Mouse (Mus musculus) gastrocnemius, adult 2 months (tissue): ENCODE results near the gene Thsd7b. TPM values are rescaled to one million over a fixed set of nuclear protein-coding genes. Genes with fewer than 3 reads are reported as not detected.
"Not testable (repeated sequence)": the region's sequence is repeated elsewhere in the genome, so short reads cannot be mapped to it uniquely, and the experiment has no call there.

Experiments
- DNase-seq: peaks from one replicate; pipeline ENCODE4 v3.0.0; 2022
- H3K27ac ChIP-seq: fragments of 200-600 bp; 2 replicates; pipeline ENCODE4 v1.8.1; 2022; ENCODE audit warnings: mild to moderate bottlenecking
- H3K4me3 ChIP-seq: fragments of 200-600 bp; 2 replicates; pipeline ENCODE4 v1.8.1; 2022; ENCODE audit warnings: mild to moderate bottlenecking, moderate library complexity
- CTCF ChIP-seq: fragments of 200-600 bp; IDR thresholded peaks from 2 replicates; pipeline ENCODE4 v1.8.1; 2022; ENCODE audit warnings: antibody characterized with exemption, mild to moderate bottlenecking, moderate library complexity
- intact Hi-C: fragments of 180-260 bp; cut with DNase I; formaldehyde crosslinking; loops from one replicate; pipeline ENCODE4 v1.15.1; 2025
- total RNA-seq, 2 experiments: library from RNA; stranded (reverse); gene quantifications; 2 replicates each; pipeline ENCODE4 v1.2.3; 2021

Gene Thsd7b
- total RNA-seq, 2 experiments from 2014 or later, result 0.26 to 0.53 TPM

- Histone ChIP-seq H3K27ac (no peak overlapping the region), H3K4me3 (no peak overlapping the region)
- intact Hi-C loops, result no loop called here
- TF ChIP-seq CTCF, result peak; percentile 63
- peak; percentile 19 for DNase-seq
Measured at GRCm38 (mm10) chr1:129843416-129843815, 570.3 kb downstream of the Thsd7b start.

DNA sequence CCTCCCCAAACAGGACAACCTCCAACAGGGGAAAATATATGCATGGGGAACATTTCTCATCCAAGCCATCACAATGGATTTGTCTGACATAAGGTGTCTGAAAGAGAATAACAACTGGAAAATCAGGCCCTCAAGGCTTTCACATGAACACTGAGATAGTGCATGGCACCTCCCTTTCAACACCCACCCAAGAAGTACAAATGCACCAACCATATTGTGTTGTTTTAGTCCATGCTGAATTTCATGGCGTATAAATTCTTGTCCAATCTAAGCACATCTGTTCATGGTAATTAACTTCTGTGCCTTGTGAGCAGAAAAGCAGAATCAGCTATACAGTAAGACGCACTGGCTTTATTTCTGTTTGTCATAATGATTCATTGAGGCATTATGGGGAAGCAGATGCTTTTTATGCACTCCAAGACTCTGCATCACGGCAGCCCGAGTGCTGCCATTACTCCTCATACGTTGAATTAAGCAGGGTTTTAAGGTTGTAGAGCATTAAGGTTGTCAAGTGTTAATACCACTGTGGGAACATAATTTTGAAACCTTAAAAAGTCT is 577.0 kb downstream of the Thsd7b start:
- intact Hi-C loops, result no loop called here
- H3K4me3 ChIP-seq, result no peak overlapping the region
- TF ChIP-seq CTCF, result no peak
- H3K27ac ChIP-seq, result no peak overlapping the region
- DNase-seq, result no peak

- intact Hi-C loops, result no loop called here
- peak overlapping the region; percentile 65 for H3K27ac ChIP-seq
- peak; percentile 78 for DNase-seq
- TF ChIP-seq CTCF, result no peak
- no peak overlapping the region for H3K4me3 ChIP-seq
Measured at GRCm38 (mm10) chr1:129867714-129868113, 594.6 kb downstream of the Thsd7b start.

DNA sequence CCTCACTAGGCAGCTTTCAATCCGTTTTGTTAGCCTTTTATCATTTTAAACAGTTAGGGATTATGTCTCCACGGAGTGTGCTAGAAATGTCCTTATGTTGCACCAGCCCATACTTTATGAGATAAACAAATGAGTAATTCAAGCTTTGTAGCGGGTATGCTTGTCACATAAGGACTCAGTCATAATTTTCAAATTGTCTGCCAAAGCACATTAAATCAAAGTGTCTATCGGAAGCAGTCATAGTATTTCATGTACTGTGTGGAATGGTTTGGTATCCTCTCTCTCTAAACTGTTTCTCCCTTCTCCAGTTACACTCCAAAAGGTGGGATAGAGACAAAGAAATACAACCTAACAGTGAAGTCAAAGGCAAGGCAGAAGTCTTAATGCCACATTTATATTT is 601.3 kb downstream of the Thsd7b start:
- DNase-seq, result no peak
- Histone ChIP-seq H3K27ac (no peak overlapping the region), H3K4me3 (no peak overlapping the region)
- no peak for TF ChIP-seq CTCF
- intact Hi-C loops, result no loop called here

GRCm38 (mm10) chr1:129887861-129888260 is 614.8 kb downstream of the Thsd7b start:
- Histone ChIP-seq H3K4me3 (no peak overlapping the region), H3K27ac (no peak overlapping the region)
- DNase-seq, result no peak
- TF ChIP-seq CTCF, result no peak
- intact Hi-C loops, result no loop called here

GRCm38 (mm10) chr1:129898121-129898520 is 625.0 kb downstream of the Thsd7b start:
- H3K27ac ChIP-seq, result no peak overlapping the region
- TF ChIP-seq CTCF, result no peak
- intact Hi-C loops, result no loop called here
- H3K4me3 ChIP-seq, result no peak overlapping the region
- DNase-seq, result no peak

DNA sequence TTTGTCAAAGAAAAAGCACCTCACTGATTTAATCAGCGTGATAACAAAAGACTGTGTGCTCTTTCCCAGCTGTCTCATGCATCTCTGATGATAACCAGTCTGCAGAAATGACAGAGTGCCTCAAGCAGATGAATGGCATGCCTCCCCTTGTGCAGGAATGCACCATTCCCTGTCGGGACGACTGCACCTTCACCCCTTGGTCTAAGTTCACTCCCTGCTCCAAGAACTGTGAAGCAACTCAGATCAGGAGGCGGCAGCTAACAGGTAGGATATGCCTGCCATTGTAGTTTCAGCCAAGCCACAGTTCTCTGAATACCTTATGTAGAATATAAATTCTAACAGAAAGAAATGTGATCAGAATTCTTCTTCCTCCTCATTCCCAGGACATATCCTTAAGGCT is 642.4 kb downstream of the Thsd7b start:
- no peak for TF ChIP-seq CTCF
- DNase-seq, result no peak
- Histone ChIP-seq H3K4me3 (no peak overlapping the region), H3K27ac (no peak overlapping the region)
- intact Hi-C loops, result no loop called here

DNA sequence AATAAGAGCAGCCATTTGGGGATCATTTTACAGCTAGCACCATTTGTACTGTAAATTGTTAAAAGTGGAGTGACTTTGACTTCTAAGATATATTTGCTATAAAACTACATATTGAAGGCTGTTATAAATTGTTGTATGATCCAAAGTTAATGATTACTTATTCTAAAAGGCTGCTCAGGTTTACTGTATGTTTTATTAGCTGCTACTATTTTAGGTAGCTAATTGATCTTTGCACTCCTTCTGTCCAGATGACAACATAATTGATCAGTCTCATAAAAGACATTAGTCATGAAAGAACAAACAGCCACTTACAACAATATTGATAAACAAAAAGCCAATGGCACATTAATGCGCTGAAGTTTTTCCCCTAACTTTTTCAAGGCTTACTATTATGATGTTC is 644.5 kb downstream of the Thsd7b start:
- intact Hi-C loops, result no loop called here
- no peak overlapping the region for H3K4me3 ChIP-seq
- DNase-seq, result no peak
- no peak overlapping the region for H3K27ac ChIP-seq
- TF ChIP-seq CTCF, result no peak

- no peak overlapping the region for H3K27ac ChIP-seq
- intact Hi-C loops, result no loop called here
- DNase-seq, result no peak
- peak; percentile 50 for TF ChIP-seq CTCF
- H3K4me3 ChIP-seq, result no peak overlapping the region
Measured at GRCm38 (mm10) chr1:129919385-129919784, 646.3 kb downstream of the Thsd7b start.

GRCm38 (mm10) chr1:129931003-129931402 is 657.9 kb downstream of the Thsd7b start:
- H3K27ac ChIP-seq, result no peak overlapping the region
- no peak for DNase-seq
- intact Hi-C loops, result no loop called here
- H3K4me3 ChIP-seq, result no peak overlapping the region
- no peak for TF ChIP-seq CTCF

- DNase-seq, result no peak
- intact Hi-C loops, result no loop called here
- Histone ChIP-seq H3K4me3 (no peak overlapping the region), H3K27ac (no peak overlapping the region)
- TF ChIP-seq CTCF, result no peak
Measured at GRCm38 (mm10) chr1:129943116-129943515, 670.0 kb downstream of the Thsd7b start.

GRCm38 (mm10) chr1:129947026-129947425 is 673.9 kb downstream of the Thsd7b start:
- TF ChIP-seq CTCF, result no peak
- intact Hi-C loops, result no loop called here
- Histone ChIP-seq H3K4me3 (no peak overlapping the region), H3K27ac (no peak overlapping the region)
- no peak for DNase-seq

- Histone ChIP-seq H3K27ac (no peak overlapping the region), H3K4me3 (no peak overlapping the region)
- DNase-seq, result no peak
- intact Hi-C loops, result no loop called here
- no peak for TF ChIP-seq CTCF
Measured at GRCm38 (mm10) chr1:129955478-129955877, 682.4 kb downstream of the Thsd7b start.

- H3K27ac ChIP-seq, result no peak overlapping the region
- TF ChIP-seq CTCF, result no peak
- intact Hi-C loops, result no loop called here
- no peak for DNase-seq
- H3K4me3 ChIP-seq, result no peak overlapping the region
Measured at GRCm38 (mm10) chr1:129956625-129957024, 683.5 kb downstream of the Thsd7b start.

- intact Hi-C loops, H3K4me3 ChIP-seq, H3K27ac ChIP-seq, DNase-seq: not testable (repeated sequence)
Measured at GRCm38 (mm10) chr1:129959352-129959751, 686.2 kb downstream of the Thsd7b start.
